Mouse (Mus musculus): ENCODE measurements around the gene Tbc1d22a.

DNA sequence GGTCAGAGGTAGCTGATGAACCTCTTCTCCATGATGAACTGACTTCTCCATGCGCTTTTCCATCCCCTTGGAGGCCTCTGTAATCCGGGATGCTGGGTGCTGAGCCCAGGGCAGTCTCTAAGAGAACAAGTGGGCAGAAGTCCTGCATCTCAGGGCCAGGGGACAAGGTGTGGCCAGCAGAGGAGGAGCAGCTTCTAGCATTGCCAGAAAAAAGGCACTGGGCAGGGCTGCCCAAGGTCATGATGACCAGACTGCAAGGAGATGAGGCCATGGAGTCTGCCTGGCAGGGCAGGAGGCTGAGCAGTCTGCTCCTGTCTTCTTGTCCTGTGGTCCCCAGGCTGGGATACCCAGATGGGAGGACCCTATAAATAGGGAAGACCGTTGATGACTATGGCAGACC is 220.0 kb downstream of the Tbc1d22a start:
- TF ChIP-seq POLR2A (IDR thresholded peaks at IDR 0.05; ENCODE audit: insufficient read length, low read depth) (no peak), MAX (IDR thresholded peaks at IDR 0.05; ENCODE audit: low read depth) (no peak), CEBPB (IDR thresholded peaks at IDR 0.05; ENCODE audit: insufficient read depth, poor library complexity, severe bottlenecking) (no peak), MYOG (IDR thresholded peaks at IDR 0.05; ENCODE audit: control insufficient read depth in 1 of 3, insufficient read depth in 1 of 3, insufficient read length in 2 of 3, low read depth in 2 of 3) (no peak), POLR2AphosphoS2 (IDR thresholded peaks at IDR 0.05; ENCODE audit: insufficient read length, low read depth) (no peak), USF1 (IDR thresholded peaks at IDR 0.05; ENCODE audit: low read depth) (no peak), SRF (IDR thresholded peaks at IDR 0.05; ENCODE audit: control insufficient read depth, insufficient read length, low read depth) (no peak)
